Mouse (Mus musculus) midbrain, embryonic 14.5 days (tissue): Measurements from ENCODE around the gene B3galt5. TPM values are rescaled to one million over a fixed set of nuclear protein-coding genes. Genes with fewer than 3 reads are reported as not detected.

Experiments used
- ATAC-seq: fragments of 200-750 bp; cut with Nextera tagmentation; 2 replicates; pipeline ENCODE4 v1.8.0; 2017; ENCODE audit warnings: moderate number of reproducible peaks, moderate library complexity; ENCODE audit not compliant: low FRiP score, low TSS enrichment
- DNase-seq: peaks from one replicate; pipeline ENCODE4 v3.0.0-alpha.2; 2015
- H3K27ac ChIP-seq: fragments of 300-500 bp; sonication (generic); replicated peaks from 2 replicates; pipeline ENCODE4 v1.5.1; 2014; ENCODE audit warnings: mild to moderate bottlenecking, low read depth, low read length, moderate library complexity
- H3K27me3 ChIP-seq: fragments of 300-500 bp; sonication (generic); 2 replicates; pipeline ENCODE4 v1.6.1; 2014; ENCODE audit warnings: low read length, control low read depth, mixed read lengths; ENCODE audit not compliant: control insufficient read depth, insufficient read depth
- H3K36me3 ChIP-seq: fragments of 300-500 bp; sonication (generic); 2 replicates; pipeline ENCODE4 v1.6.1; 2014; ENCODE audit warnings: low read length, control low read depth; ENCODE audit not compliant: control insufficient read depth, insufficient read depth
- H3K4me1 ChIP-seq: fragments of 300-500 bp; sonication (generic); 2 replicates; pipeline ENCODE4 v1.6.1; 2014; ENCODE audit warnings: mild to moderate bottlenecking, antibody characterized with exemption, low read length, control low read depth; ENCODE audit not compliant: control insufficient read depth, insufficient read depth
- H3K4me2 ChIP-seq: fragments of 300-500 bp; sonication (generic); 2 replicates; pipeline ENCODE4 v1.6.1; 2014; ENCODE audit warnings: mild to moderate bottlenecking, low read length, moderate library complexity
- H3K4me3 ChIP-seq: fragments of 300-500 bp; sonication (generic); replicated peaks from 2 replicates; pipeline ENCODE4 v1.5.1; 2014; ENCODE audit warnings: low read depth, low read length
- H3K9ac ChIP-seq: fragments of 300-500 bp; sonication (generic); replicated peaks from 2 replicates; pipeline ENCODE4 v1.6.1; 2014; ENCODE audit warnings: mild to moderate bottlenecking, low read length, moderate library complexity
- H3K9me3 ChIP-seq: fragments of 300-500 bp; sonication (generic); 2 replicates; pipeline ENCODE4 v1.6.1; 2016; ENCODE audit warnings: low read length, control low read depth, mixed read lengths; ENCODE audit not compliant: control insufficient read depth
- WGBS: fragments of 180-500 bp; shearing (Covaris S2); extraction: QIAGEN DNeasy Blood & Tissue Kit; methylation state at CpG from one replicate; pipeline ENCODE4 v1.1.7; 2014; 5-methylcytosine and 5-hydroxymethylcytosine counted together
- polyA plus RNA-seq: library from polyadenylated mRNA; unstranded; fragments of >200 nt; fragmentation: Nextera tagmentation; extraction: Ambion mirVana; gene quantifications from 2 replicates; pipeline ENCODE4 v1.2.1, GENCODE M21; 2014

Gene B3galt5
- 3.2 and 3.6 TPM in 2 replicates for polyA plus RNA-seq

- no peak within 1 kb of the TSS for H3K9ac ChIP-seq
- peaks cover 7% of the 10 kb centered on the region; the same call in 1 of the 2 replicates for H3K4me1 ChIP-seq
- no peaks in the 10 kb centered on the region for H3K27me3 ChIP-seq
- no peak for ATAC-seq
- WGBS: 51% methylated on average over 17 of the region's 17 CpGs
- H3K27ac ChIP-seq: peak within 1 kb of the TSS; percentile 60
- DNase-seq: peak; percentile 73
- H3K36me3 ChIP-seq: no peaks in the 10 kb centered on the region
- no peak within 1 kb of the TSS for H3K4me3 ChIP-seq
- H3K4me2 ChIP-seq: peak within 1 kb of the TSS; percentile 22
- no peaks in the 10 kb centered on the region for H3K9me3 ChIP-seq
Measured at GRCm38 (mm10) chr16:96235366-96235970, at the start of gene B3galt5. Gene B3galt5 (plus strand): TSS chr16:96235801.

- 88% methylated on average over 5 of the region's 5 CpGs for WGBS
- H3K4me3 ChIP-seq: no peak overlapping the region
- H3K4me1 ChIP-seq: peaks cover 4% of the 10 kb centered on the region; the same call in 1 of the 2 replicates
- no peak overlapping the region for H3K9ac ChIP-seq
- no peaks in the 10 kb centered on the region; the same call in 1 of the 2 replicates for H3K9me3 ChIP-seq
- no peaks in the 10 kb centered on the region for H3K36me3 ChIP-seq
- ATAC-seq: no peak
- no peak for DNase-seq
- no peak overlapping the region for H3K27ac ChIP-seq
- H3K27me3 ChIP-seq: no peaks in the 10 kb centered on the region
- H3K4me2 ChIP-seq: no peak overlapping the region
Measured at GRCm38 (mm10) chr16:96187619-96188018, 48.0 kb upstream of the B3galt5 start.

- H3K9ac ChIP-seq: peak within 1 kb of the TSS; percentile 86
- ATAC-seq (peak; percentile 98), DNase-seq (peak; percentile 100)
- peak within 1 kb of the TSS; percentile 71 for H3K4me2 ChIP-seq
- no peaks in the 10 kb centered on the region for H3K9me3 ChIP-seq
- H3K36me3 ChIP-seq: no peaks in the 10 kb centered on the region
- H3K27ac ChIP-seq: peak within 1 kb of the TSS; percentile 82
- H3K4me1 ChIP-seq: peaks cover 4% of the 10 kb centered on the region; the same call in 1 of the 2 replicates
- under 1% methylated on average over 77 of the region's 77 CpGs for WGBS
- peak within 1 kb of the TSS; percentile 89 for H3K4me3 ChIP-seq
- no peaks in the 10 kb centered on the region for H3K27me3 ChIP-seq
Measured at GRCm38 (mm10) chr16:96191531-96192506, 43.8 kb upstream of the B3galt5 start, which contains the start of gene Lca5l. Gene Lca5l (minus strand): TSS chr16:96192271.

GRCm38 (mm10) chr16:96199913-96200701 lies 35.5 kb upstream of the B3galt5 start, which contains the start of gene Sh3bgr:
Gene Sh3bgr (plus strand): TSS chr16:96200450.
- H3K36me3 ChIP-seq: no peaks in the 10 kb centered on the region
- no peak within 1 kb of the TSS for H3K27ac ChIP-seq
- H3K27me3 ChIP-seq: no peaks in the 10 kb centered on the region
- H3K4me3 ChIP-seq: peak within 1 kb of the TSS; percentile 14
- DNase-seq (peak; percentile 58), ATAC-seq (peak; percentile 55; the same call in 1 of the 2 replicates)
- WGBS: 10% methylated on average over 20 of the region's 20 CpGs
- no peaks in the 10 kb centered on the region for H3K9me3 ChIP-seq
- H3K4me2 ChIP-seq: peak within 1 kb of the TSS; percentile 48
- no peak within 1 kb of the TSS for H3K9ac ChIP-seq
- H3K4me1 ChIP-seq: peaks cover 7% of the 10 kb centered on the region

- H3K9me3 ChIP-seq: no peaks in the 10 kb centered on the region
- peak; percentile 14; the same call in 1 of the 2 replicates for ATAC-seq
- H3K4me3 ChIP-seq: peak overlapping the region; percentile 14
- no peak for DNase-seq
- H3K36me3 ChIP-seq: no peaks in the 10 kb centered on the region
- no peak overlapping the region for H3K9ac ChIP-seq
- WGBS: 27% methylated on average over 9 of the region's 9 CpGs
- peak overlapping the region; percentile 48 for H3K4me2 ChIP-seq
- H3K4me1 ChIP-seq: peaks cover 7% of the 10 kb centered on the region
- H3K27me3 ChIP-seq: no peaks in the 10 kb centered on the region
- H3K27ac ChIP-seq: no peak overlapping the region
Measured at GRCm38 (mm10) chr16:96200702-96201028, 34.9 kb upstream of the B3galt5 start.

- no peak overlapping the region for H3K27ac ChIP-seq
- ATAC-seq: no peak
- 86% methylated on average over 11 of the region's 11 CpGs for WGBS
Measured at GRCm38 (mm10) chr16:96201485-96202232, 33.9 kb upstream of the B3galt5 start.

GRCm38 (mm10) chr16:96209789-96210188 lies 25.8 kb upstream of the B3galt5 start:
- H3K4me3 ChIP-seq: no peak overlapping the region
- ATAC-seq (no peak), DNase-seq (no peak)
- no peaks in the 10 kb centered on the region for H3K9me3 ChIP-seq
- H3K9ac ChIP-seq: no peak overlapping the region
- H3K27ac ChIP-seq: no peak overlapping the region
- no peak overlapping the region for H3K4me2 ChIP-seq
- H3K27me3 ChIP-seq: no peaks in the 10 kb centered on the region
- no peaks in the 10 kb centered on the region for H3K36me3 ChIP-seq
- H3K4me1 ChIP-seq: no peaks in the 10 kb centered on the region
- 86% methylated on average over 10 of the region's 10 CpGs for WGBS

More at GRCm38 (mm10) chr16:96201485-96202232, 33.9 kb upstream of the B3galt5 start:
- H3K4me2 ChIP-seq: no peak overlapping the region
- H3K36me3 ChIP-seq: no peaks in the 10 kb centered on the region
- H3K4me3 ChIP-seq: no peak overlapping the region
- no peaks in the 10 kb centered on the region for H3K27me3 ChIP-seq
- H3K9me3 ChIP-seq: no peaks in the 10 kb centered on the region
- H3K4me1 ChIP-seq: peaks cover 7% of the 10 kb centered on the region
- no peak overlapping the region for H3K9ac ChIP-seq
- DNase-seq: no peak
